Mouse (Mus musculus) ES-E14 (cell line): ENCODE data around the gene Copz1. TPM values are rescaled to one million over a fixed set of nuclear protein-coding genes. Genes with fewer than 3 reads are reported as not detected.

Experiments used
- DNase-seq: peaks from one replicate; pipeline ENCODE4 v3.0.0-alpha.2; 2013; ENCODE audit warnings: low read depth, low spot score
- H3K27ac ChIP-seq: 2 replicates; pipeline ENCODE4 v1.5.1; 2012; ENCODE audit warnings: low read depth, mild to moderate bottlenecking, low read length, moderate library complexity, mixed read lengths; ENCODE audit not compliant: poor library complexity, insufficient read depth, severe bottlenecking
- H3K36me3 ChIP-seq: 2 replicates; pipeline ENCODE4 v1.6.1; 2012; ENCODE audit warnings: mild to moderate bottlenecking, low read length, moderate library complexity, mixed read lengths; ENCODE audit not compliant: control insufficient read depth, poor library complexity, insufficient read depth, severe bottlenecking
- H3K4me1 ChIP-seq, 2 experiments: fragments of 150-350 bp in 1 of 2; sonication (generic) in 1 of 2; 2 replicates each; pipeline ENCODE4 v1.6.1; 2012; ENCODE audit warnings: low read length in 2 of 2, mild to moderate bottlenecking in 1 of 2, mixed read lengths in 1 of 2; ENCODE audit not compliant: control insufficient read depth in 2 of 2, insufficient read depth in 2 of 2, poor library complexity in 1 of 2
- H3K4me3 ChIP-seq, 2 experiments: fragments of 150-350 bp in 1 of 2; sonication (generic) in 1 of 2; 2 replicates each; pipeline ENCODE4 v1.5.1; 2012; ENCODE audit warnings: low read length in 2 of 2, low read depth in 1 of 2, mild to moderate bottlenecking in 1 of 2, mixed read lengths in 1 of 2; ENCODE audit not compliant: insufficient read depth in 1 of 2, poor library complexity in 1 of 2, severe bottlenecking in 1 of 2
- H3K9ac ChIP-seq: 2 replicates; pipeline ENCODE4 v1.6.1; 2012; ENCODE audit warnings: low read depth, mild to moderate bottlenecking, low read length, mixed read lengths; ENCODE audit not compliant: poor library complexity, insufficient read depth, severe bottlenecking
- H3K9me3 ChIP-seq: fragments of 150-350 bp; sonication (generic); 2 replicates; pipeline ENCODE4 v1.6.1; 2012; ENCODE audit warnings: low read depth, mild to moderate bottlenecking, low read length; ENCODE audit not compliant: control insufficient read depth, insufficient read depth
- CHD2 ChIP-seq: IDR thresholded peaks from 2 replicates; pipeline ENCODE4 v1.6.1; 2014; ENCODE audit warnings: mild to moderate bottlenecking, low read depth, low read length, inconsistent platforms
- HCFC1 ChIP-seq: IDR thresholded peaks from 2 replicates; pipeline ENCODE4 v1.6.1; 2012; ENCODE audit warnings: low read length, inconsistent platforms, borderline replicate concordance; ENCODE audit not compliant: insufficient read depth
- MAFK ChIP-seq: IDR thresholded peaks from 2 replicates; pipeline ENCODE4 v1.6.1; 2014; ENCODE audit warnings: mild to moderate bottlenecking, low read depth, low read length, inconsistent platforms; ENCODE audit not compliant: insufficient read depth
- ZC3H11A ChIP-seq: IDR thresholded peaks from 2 replicates; pipeline ENCODE4 v1.6.1; 2012; ENCODE audit warnings: low read depth, mild to moderate bottlenecking, inconsistent platforms, low read length, borderline replicate concordance
- ZNF384 ChIP-seq: IDR thresholded peaks from 2 replicates; pipeline ENCODE4 v1.6.1; 2012; ENCODE audit warnings: low read depth, low read length, inconsistent platforms
- in situ Hi-C, 2 experiments: fragments of 600-800 bp; cut with MboI; formaldehyde crosslinking; loops; one replicate each; pipeline ENCODE4 v1.15.1; 2025; ENCODE audit warnings: low sequenced_read_pairs in 2 of 2, inconsistent platforms in 1 of 2; ENCODE audit not compliant: unreplicated experiment in 2 of 2
- total RNA-seq: library from RNA; depleted of rRNA; stranded (reverse); fragments of 300-350 nt; gene quantifications from 2 replicates; pipeline ENCODE4 v1.2.3, GENCODE M21; 2012

The Copz1 gene
- total RNA-seq, 1 experiment = 85.5 TPM

- H3K9me3 ChIP-seq = no peaks in the 10 kb centered on the region
- in situ Hi-C loops = no loop called here
- no peak overlapping the region for H3K4me3 ChIP-seq
- no peaks in the 10 kb centered on the region for H3K36me3 ChIP-seq
- no peak overlapping the region for H3K9ac ChIP-seq
- TF ChIP-seq HCFC1 (no peak), ZNF384 (no peak), MAFK (no peak), CHD2 (no peak), ZC3H11A (no peak)
- H3K4me1 ChIP-seq = peaks cover 8 to 52% of the 10 kb centered on the region in 2 experiments
- H3K27ac ChIP-seq = no peak overlapping the region
- no peak for DNase-seq
Observed at GRCm38 (mm10) chr15:103335488-103336235, 63.1 kb downstream of the Copz1 start.

GRCm38 (mm10) chr15:103336996-103337667 is 64.6 kb downstream of the Copz1 start:
- in situ Hi-C loops = no loop called here

DNA sequence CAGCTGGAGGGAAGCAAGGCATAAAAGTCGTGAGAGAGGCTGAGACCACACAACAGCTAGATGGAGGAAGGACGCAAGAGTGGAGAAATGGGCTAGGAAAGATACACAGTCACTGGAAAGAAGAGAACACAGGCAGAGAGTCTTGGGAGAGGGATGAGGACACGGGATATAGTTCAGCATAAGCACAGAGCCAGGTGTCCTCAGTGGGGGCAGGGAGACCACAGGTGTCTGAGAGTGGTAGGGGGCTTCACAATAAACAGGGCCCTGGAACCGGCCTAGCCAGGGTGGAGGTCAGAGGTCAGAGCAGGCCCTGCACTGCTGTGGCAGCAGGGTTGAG is 66.3 kb downstream of the Copz1 start:
- no peak overlapping the region for H3K27ac ChIP-seq
- in situ Hi-C loops = no loop called here

More at GRCm38 (mm10) chr15:103336996-103337667, 64.6 kb downstream of the Copz1 start:
- TF ChIP-seq HCFC1 = no peak
- TF ChIP-seq ZNF384 = no peak
- no peaks in the 10 kb centered on the region for H3K36me3 ChIP-seq
- DNase-seq = no peak
- peak overlapping the region in 1 of 2 experiments; percentile 12; a peak in 1 of 4 replicates for H3K4me3 ChIP-seq
- peaks cover 11 to 60% of the 10 kb centered on the region in 2 experiments for H3K4me1 ChIP-seq
- no peak overlapping the region; the same call in 1 of the 2 replicates for H3K27ac ChIP-seq
- no peak overlapping the region for H3K9ac ChIP-seq
- H3K9me3 ChIP-seq = no peaks in the 10 kb centered on the region

GRCm38 (mm10) chr15:103339166-103339960 is 66.8 kb downstream of the Copz1 start:
- TF ChIP-seq CHD2 (no peak), MAFK (no peak), HCFC1 (no peak), ZNF384 (no peak), ZC3H11A (no peak)
- in situ Hi-C loops = no loop called here
- Histone ChIP-seq H3K27ac (no peak overlapping the region), H3K9ac (peak overlapping the region; percentile 13), H3K36me3 (peaks cover 6% of the 10 kb centered on the region), H3K4me3 (peak overlapping the region; percentile 71 to 88), H3K9me3 (no peaks in the 10 kb centered on the region), H3K4me1 (peaks cover 11 to 48% of the 10 kb centered on the region in 2 experiments; a peak in 3 of 4 replicates)
- DNase-seq = no peak

More for the DNA sequence above, 66.3 kb downstream of the Copz1 start:
- Histone ChIP-seq H3K9me3 (no peaks in the 10 kb centered on the region), H3K36me3 (peaks cover under 1% of the 10 kb centered on the region; the same call in 1 of the 2 replicates), H3K9ac (peak overlapping the region; percentile 13; the same call in 1 of the 2 replicates), H3K4me3 (peak overlapping the region; percentile 71 to 88; a peak in 3 of 4 replicates), H3K4me1 (peaks cover 11 to 52% of the 10 kb centered on the region in 2 experiments; a peak in 3 of 4 replicates)
- TF ChIP-seq MAFK (no peak), HCFC1 (no peak), CHD2 (no peak), ZC3H11A (no peak), ZNF384 (no peak)
- no peak for DNase-seq
